Mouse (Mus musculus) erythroblast, embryonic 14.5 days (primary cell): ENCODE measurements at regions not wholly inside any gene's neighbourhood (a gene's known extent, or its start where the extent isn't known, plus 50 kb on each side); places are given as distances from the start of the nearest gene placed in this dataset.

ENCODE experiments used
- GATA1 ChIP-seq: IDR thresholded peaks from 2 replicates; pipeline ENCODE4 v1.6.1; 2012; ENCODE audit warnings: low read length, inconsistent platforms, mixed read lengths
- TAL1 ChIP-seq: IDR thresholded peaks from 3 replicates; pipeline ENCODE4 v1.6.1; 2012; ENCODE audit warnings: low read length, inconsistent platforms, mixed read lengths

GRCm38 (mm10) chr16:25197079-25197478, 89.5 kb upstream of the Tprg start:
- TF ChIP-seq GATA1 (no peak), TAL1 (no peak)
